Mouse (Mus musculus) layer of hippocampus, adult 9-11 months (tissue): ENCODE measurements around the gene Slc25a35.
A peak's percentile ranks its signal among the peaks of the same experiment; 100 is the strongest.
"Not testable (repeated sequence)": the region's sequence is repeated elsewhere in the genome, so short reads cannot be mapped to it uniquely, and the experiment has no call there.

Source experiments
- DNase-seq: peaks from one replicate; pipeline ENCODE4 v3.0.0; 2022

Gene Slc25a35

GRCm38 (mm10) chr11:68962159-68962558, 5.8 kb upstream of the Slc25a35 start:
- not testable (repeated sequence) for DNase-seq

DNA sequence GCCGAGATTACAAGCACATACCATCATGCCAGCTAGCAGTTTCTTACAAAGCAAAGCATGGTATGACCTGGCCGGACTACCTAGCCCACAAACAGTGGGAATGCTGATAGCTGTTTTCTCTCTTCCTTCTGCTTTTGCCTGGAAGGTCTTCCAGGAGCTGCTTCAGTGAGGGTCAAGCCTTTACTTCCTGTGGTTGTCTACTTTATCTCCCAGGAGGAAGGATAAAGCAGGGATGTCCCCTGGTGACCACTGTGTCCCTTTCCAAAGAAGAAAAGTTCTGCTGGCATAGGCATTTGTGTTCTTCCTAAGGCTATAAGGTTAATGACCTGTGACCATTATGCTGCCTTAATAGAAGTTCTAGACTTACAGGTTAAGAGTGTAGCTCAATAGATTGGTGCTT, 4.5 kb upstream of the Slc25a35 start:
- DNase-seq = no peak

DNA sequence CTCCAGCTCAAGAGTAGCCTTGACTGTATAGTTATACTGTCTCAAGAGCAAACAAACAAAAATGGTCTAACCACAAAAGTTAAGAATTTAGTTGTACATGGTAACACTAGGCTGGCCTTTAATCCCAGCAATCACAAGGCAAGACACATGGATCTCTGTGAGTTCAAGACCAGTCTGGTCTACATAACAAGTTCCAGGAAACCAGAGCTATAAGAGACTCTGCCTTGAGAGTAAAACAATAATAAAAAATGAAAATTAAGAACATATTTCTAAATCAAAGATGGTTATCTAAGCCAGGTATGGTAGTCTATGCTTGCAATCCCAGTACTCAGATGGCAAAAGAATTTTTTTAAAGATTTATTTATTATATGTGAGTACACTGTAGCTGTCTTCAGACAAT, 2.9 kb upstream of the Slc25a35 start:
- DNase-seq = no peak

- no peak for DNase-seq
These were observed 2.1 kb upstream of the Slc25a35 start for GRCm38 (mm10) chr11:68965845-68966244.

GRCm38 (mm10) chr11:68966554-68966953, 1.4 kb upstream of the Slc25a35 start:
- no peak for DNase-seq

GRCm38 (mm10) chr11:68968752-68969151, 821 bp downstream of the Slc25a35 start:
- no peak for DNase-seq

DNA sequence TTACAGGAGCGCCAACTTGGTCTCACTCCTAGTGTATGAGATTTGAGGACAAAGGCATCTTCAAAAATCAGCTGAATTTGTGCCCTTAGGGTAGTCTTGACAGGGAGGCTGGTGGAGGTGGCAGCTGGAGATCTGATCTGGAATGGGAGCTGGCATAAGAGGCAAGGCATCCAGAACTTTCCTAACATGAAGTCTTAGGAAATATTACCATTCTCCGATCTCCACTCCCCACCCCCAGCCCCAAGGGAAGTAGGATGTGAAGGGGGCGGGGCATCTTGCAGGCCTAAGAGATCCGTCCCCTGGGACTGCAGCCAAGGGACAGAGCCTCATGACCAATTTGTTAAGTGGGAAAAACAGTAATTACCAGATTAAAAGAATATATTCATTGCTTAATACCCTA, 2.3 kb downstream of the Slc25a35 start:
- DNase-seq = no peak

- peak; percentile 83 for DNase-seq
These were observed 5.5 kb downstream of the Slc25a35 start for GRCm38 (mm10) chr11:68973250-68974058.

DNA sequence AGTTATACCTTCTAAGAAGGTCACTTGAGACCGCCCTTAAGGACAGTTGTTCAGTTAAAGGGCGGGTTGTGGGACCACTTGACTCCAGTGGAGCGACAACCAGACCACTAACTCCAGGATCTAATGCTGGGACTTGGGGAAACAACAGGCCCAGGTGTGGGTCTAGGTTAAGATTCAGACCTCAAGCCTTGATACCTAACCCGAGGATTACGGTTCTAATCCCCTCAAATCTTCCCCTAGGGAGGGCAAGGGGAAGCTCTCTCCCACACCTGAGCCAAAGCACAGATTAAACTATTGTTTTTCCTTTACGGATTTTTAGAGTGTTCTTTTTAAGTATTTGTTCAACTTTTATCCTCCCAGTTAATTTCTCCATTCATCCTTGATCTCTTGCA, 6.1 kb downstream of the Slc25a35 start:
- no peak for DNase-seq

DNA sequence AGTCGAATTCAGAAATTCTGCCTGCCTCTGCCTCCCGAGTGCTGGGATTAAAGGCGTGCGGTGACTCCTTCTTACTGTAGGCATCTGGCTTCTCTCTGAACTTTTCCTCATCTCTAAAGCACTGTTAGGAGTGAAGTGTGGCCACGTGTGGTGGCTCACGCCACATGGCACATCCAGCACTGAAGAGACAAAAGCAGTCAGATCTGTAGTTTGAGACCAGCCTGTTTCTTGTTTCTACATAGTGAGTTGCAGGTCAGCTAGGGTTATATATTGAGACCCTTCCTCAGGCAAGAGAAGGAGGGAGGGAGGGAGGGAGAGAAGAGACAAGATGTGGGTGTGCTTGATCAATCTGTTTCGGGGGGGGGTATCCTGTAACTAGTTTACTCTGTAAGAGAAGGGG, 7.2 kb downstream of the Slc25a35 start, which contains the start of gene Rangrf:
Rangrf (minus strand) TSS at position 101 of the 400 bp plus-strand sequence.
- DNase-seq = no peak

- DNase-seq = no peak
These were observed 7.7 kb downstream of the Slc25a35 start for GRCm38 (mm10) chr11:68975601-68976000.

DNA sequence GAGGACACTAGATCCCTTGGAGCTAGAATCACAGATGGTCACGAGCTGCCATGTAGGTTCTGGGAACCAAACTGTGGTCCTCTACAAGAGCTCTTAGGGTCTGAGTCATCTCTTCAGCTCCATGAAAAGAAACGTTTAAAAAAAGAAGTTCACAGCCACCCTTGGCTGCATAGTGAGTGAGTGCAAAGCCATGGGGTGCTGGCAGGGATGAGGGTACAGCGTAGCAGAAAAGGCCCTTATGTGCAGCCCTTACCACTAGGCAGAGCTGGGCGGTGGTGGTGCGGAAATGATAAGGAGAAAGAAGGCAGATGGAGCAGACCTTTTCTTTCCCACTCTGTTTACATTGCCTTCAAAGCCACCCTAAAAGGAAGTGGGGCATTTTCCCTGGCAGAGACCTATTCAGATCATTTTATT, 11.4 kb downstream of the Slc25a35 start:
- no peak for DNase-seq

- no peak for DNase-seq
These were observed 13.0 kb downstream of the Slc25a35 start for GRCm38 (mm10) chr11:68980919-68981318.

- peak; percentile 44 for DNase-seq
These were observed 14.9 kb downstream of the Slc25a35 start for GRCm38 (mm10) chr11:68982639-68983369.

DNA sequence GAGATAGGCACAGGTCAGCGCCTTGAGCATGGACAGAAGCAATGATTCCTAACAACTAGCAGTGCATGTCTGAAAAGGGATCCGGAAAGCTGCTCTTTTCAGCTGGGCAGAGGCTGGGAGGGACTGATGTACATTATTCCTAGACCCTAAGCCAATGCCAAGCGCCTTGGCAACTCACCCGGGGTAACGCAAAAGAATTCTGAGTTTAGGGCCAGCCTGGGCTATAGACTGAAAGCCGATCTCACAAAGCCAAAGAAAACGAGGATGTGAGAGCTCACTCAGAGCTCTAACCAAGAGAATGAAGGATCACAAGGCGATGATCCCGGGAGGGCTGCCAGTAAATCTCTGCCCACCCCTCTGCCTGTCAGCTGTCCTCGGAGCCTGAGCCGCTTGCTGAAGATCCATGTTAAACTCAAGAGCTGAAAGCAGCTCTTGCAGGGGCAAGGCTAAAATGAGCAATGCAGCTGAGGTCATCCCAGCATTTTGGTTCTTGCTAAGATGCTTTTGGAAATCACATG, 19.5 kb downstream of the Slc25a35 start:
- no peak for DNase-seq

- DNase-seq = no peak
These were observed 20.4 kb downstream of the Slc25a35 start for GRCm38 (mm10) chr11:68988341-68988740.

DNA sequence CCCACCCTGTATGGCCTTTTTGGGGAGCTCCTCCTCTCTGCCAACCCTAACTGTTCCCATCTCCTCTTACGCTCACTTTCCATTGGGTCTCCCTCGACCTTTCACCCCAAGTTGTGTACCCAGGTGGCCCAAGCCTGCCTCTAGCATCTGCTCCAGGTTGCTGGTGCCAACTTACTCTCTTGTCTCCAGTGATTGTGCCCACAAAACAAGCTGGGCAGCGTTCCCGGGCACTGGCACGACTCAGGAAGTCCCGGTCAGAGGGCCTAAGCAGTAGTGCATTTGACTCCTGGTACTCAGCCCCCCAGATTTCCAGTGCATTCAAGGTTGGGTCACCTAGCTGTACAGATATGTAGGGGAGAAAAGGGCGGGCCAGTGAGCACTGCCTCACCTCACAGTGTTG, 25.2 kb downstream of the Slc25a35 start:
- DNase-seq = no peak

DNA sequence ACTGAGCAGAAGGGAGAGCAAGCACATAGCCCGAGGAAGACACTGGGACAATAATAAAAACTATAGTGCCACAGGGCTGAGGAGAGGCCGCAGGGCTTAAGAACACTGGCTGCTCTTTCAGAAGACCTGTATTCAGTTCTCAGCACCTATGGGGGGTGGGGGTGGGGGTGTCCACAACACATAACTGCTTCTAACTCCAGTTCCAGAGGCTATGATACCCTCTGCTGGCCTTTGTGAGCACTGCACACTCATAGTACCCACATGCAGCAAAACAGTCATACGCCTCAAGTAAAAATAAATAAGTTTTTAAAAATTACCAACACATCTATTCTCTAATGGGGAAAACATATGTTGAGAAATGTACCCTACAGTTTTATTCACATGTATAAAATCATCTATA, 26.4 kb downstream of the Slc25a35 start:
- no peak for DNase-seq

- DNase-seq = no peak
These were observed 29.1 kb downstream of the Slc25a35 start for GRCm38 (mm10) chr11:68997080-68997479.

GRCm38 (mm10) chr11:69002782-69003181, 34.9 kb downstream of the Slc25a35 start:
- DNase-seq = not testable (repeated sequence)

GRCm38 (mm10) chr11:69003592-69003991, 35.7 kb downstream of the Slc25a35 start:
- DNase-seq = no peak

- DNase-seq = no peak
These were observed 37.3 kb downstream of the Slc25a35 start for GRCm38 (mm10) chr11:69005193-69005592.

GRCm38 (mm10) chr11:69006575-69006974, 38.6 kb downstream of the Slc25a35 start:
- DNase-seq = not testable (repeated sequence)
